Mouse (Mus musculus): Measurements from ENCODE around the gene Rdh9.

Gene Rdh9

GRCm38 (mm10) chr10:127776011-127776410, at the start of gene Rdh9:
TSS of gene Rdh9 (plus strand) at chr10:127776386.
- no peak for DNase-seq

- no peak for DNase-seq
Observed at GRCm38 (mm10) chr10:127728437-127728836, 47.7 kb upstream of the Rdh9 start.

- no peak for DNase-seq
Observed at GRCm38 (mm10) chr10:127730285-127730932, 45.8 kb upstream of the Rdh9 start.

GRCm38 (mm10) chr10:127730933-127731310, 45.3 kb upstream of the Rdh9 start:
- DNase-seq: no peak

- no peak for DNase-seq
Observed at GRCm38 (mm10) chr10:127731397-127731796, 44.8 kb upstream of the Rdh9 start.

- peak; percentile 33 for DNase-seq
Observed at GRCm38 (mm10) chr10:127734434-127734833, 41.8 kb upstream of the Rdh9 start.

GRCm38 (mm10) chr10:127736266-127736665, 39.9 kb upstream of the Rdh9 start:
- no peak for DNase-seq

DNA sequence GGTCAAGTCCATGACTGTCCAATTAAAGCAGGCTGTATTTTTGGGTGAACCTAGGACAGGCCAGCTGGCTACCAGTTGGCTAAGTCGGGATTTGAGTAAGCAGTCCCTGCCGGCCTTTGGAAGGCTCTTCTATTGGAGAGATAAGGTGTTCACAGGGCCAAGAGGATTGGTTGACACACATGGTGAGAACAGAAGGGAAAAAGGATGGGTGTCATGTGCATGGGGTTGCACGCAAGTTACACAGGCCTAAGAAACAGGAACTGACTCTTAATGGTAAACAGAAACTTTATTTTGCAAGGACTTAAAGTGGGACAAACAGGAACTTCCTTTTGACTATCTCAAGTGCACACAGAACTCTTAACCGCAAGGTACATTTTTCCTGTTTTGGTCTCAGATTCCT, 39.3 kb upstream of the Rdh9 start:
- no peak for DNase-seq

DNA sequence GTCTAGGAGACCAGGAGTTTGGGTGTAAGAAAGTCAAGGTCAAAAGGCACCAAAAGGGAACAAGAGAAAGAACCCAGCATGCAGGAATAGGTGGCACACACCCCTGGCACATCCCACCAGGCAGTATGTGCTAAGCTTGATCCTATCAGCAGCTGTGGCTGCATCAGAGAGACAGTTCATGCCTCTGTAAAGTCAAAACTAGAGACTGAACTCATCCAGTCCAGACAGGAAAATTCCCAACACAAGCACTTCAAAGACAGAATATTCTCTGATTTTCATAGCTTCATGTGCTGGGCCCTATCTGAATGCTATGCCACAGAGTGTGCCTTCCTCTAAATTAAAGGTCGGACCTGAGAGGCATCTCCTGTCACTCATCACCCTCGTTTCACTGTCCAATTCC, 38.6 kb upstream of the Rdh9 start:
- DNase-seq: no peak

- DNase-seq: peak; percentile 82
Observed at GRCm38 (mm10) chr10:127738151-127738882, 37.9 kb upstream of the Rdh9 start.

DNA sequence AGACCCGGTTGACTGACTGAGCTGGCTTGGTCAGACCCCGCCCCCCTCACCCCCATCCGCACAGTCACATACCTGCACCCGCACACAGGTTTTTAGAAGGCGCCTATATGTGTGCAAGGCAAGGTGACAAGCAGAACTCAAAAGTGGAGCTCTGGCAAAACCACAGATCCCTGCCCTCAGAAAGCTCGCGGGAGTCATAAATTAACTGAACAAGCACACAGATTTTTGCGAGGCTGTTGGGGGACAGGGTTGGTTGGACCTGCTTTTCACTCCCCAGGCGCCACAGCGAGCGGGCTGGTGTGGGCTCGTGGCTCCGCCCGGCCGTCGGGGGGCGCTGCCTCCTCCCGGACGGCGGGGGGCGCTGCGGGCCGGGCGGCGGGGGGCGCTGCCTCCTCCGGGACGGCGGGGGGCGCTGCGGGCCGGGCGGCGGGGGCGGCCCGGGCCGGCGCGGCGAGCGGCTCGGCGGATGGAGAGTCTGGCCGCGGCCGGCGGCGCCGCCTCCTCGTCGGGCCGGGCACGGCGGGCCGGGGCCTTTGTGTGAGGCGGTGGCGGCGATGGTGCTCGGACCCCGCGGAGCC, 37.0 kb upstream of the Rdh9 start, which contains the start of gene Zbtb39:
Zbtb39 (plus strand) TSS at position 456 of the 578 bp plus-strand sequence.
- DNase-seq: peak; percentile 81

GRCm38 (mm10) chr10:127739661-127740161, 36.5 kb upstream of the Rdh9 start:
- peak; percentile 49 for DNase-seq

- peak; percentile 80 for DNase-seq
Observed at GRCm38 (mm10) chr10:127744661-127745060, 31.5 kb upstream of the Rdh9 start.

DNA sequence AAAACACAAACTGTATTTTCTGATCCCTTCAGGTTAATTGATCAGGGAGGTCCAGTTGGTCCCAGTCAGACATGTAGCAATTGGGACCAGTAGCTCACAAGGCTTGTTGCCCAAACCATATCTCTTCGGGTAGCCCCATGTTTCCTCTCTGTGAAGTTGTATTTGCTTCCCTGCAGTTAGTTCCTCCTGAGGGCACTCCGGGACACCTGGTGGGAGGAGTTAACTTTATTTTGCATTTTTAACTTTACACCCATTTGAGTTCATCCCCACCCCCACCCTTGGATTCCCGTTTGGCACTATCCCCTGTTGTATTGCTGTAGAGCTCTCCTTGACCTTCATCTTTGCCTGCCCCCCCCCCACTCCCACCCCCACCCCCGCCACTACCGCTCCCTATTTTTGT, 30.3 kb upstream of the Rdh9 start:
- no peak for DNase-seq

GRCm38 (mm10) chr10:127747254-127747653, 28.9 kb upstream of the Rdh9 start:
- DNase-seq: peak; percentile 69

DNA sequence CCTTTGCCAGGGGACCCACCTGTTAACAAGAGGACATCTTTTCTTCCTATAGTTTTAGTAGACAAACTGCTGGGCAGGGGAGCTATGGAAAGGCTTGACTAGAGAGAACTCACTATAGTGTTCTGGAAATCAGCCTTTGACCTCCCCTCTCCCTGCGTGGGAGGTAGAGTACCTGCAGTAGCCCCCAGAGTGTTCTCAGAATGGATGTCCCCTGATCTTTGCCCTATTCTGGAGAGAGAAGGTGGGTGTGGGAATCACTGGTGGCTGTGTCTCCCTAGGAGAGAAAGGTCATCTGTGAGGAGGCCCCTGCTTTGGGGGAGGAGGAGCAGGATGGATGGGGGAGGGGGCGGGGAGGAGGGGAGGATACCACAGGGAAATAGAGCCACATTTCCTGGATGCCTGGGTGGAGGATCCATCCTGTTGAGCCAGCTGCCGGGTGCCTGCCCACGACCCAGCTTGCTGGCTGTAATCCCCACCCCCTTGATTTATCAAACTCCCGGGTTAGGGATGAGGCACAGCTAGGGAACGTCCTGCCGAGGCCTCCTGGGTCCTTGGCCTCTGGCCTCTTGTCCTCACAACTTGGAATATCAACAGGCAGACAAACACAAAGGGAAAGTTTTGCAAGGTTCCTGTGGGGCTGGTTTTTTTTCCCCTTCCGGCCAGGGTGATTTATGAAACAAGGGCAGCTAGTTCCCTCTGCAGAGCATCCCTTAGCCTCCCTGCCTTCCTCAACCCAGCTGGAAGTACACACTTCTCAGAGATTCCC, 27.2 kb upstream of the Rdh9 start:
- DNase-seq: peak; percentile 78

DNA sequence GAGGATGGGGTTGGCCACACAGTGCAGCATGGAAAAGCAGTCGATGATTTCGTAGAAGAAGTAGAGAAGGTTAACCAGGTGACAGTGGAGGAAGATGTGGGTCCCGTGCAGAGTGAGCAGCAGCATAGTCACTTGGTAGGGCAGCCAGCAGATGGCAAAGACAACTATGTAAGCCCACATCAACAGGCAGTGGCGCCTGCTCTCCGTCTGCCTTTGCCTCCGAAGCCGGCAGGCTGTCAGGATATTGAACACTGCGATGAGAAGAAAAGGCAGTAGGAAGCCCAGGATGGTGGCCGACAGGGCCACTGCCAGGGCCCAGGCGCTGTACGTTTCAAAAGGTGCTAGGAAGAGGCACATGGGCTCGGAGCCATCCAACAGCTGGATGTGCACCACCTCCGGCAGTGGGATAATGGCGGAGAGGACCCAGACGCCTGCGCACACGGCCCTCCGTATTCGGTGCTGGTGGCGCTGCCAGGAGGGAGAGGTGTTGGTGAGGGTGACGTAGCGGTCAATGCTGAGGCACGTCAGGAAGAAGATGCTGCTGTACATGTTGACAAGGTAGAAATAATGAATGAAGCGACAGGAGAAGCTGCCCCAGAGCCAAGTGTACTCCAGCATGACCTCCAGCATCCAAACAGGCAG, 25.9 kb upstream of the Rdh9 start:
- no peak for DNase-seq

DNA sequence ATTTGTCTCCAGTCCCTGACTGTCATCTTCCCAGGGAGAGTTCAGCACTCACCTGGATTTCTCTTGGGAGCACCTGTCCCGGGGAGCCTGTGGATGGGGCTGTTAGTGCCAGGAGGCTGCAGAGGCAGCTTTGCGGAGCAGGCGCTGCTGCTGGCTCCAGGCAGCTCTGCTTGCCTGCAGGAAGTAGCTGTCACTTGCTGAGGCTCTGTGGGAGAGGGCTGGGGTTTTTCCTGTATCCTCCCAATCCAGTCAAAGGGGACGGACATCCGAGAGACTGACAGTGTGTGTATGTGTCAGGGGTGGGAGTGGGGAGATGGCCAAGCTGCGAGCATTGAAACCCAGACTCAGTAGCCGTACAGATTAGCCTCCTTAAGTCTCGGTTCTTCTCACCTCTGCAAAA, 24.6 kb upstream of the Rdh9 start, which contains the start of gene Gpr182:
Gpr182 (minus strand) TSS at position 185 of the 400 bp plus-strand sequence.
- peak; percentile 54 for DNase-seq

DNA sequence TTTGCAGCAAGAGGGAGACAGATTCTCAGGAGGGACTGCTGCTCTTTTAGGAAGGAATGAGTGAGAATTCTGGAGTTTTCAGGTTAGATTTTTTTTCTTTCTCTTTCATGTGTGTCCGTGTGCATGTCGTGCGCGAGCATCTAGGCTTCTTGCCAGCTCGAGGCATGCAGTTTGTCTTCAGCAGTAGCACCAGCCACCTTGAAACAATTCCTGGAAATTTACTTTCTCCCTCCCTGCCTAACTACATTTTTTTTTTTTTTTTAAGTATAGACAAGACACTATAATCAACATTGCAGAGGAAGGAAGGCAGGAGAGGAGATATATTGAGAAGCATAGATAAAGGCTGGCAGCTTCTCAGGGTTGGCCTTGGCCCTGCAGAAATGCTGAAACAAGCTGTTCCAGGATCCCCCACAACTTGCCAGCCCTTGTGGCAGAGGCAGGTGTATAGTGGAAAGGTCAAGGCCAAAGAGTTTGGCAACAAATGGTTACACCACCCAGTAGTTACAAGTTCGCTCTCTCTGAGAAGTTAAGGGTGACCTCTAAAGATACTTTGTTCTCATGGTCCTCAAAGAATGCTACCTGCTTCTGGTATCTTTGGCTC, 21.5 kb upstream of the Rdh9 start:
- no peak for DNase-seq

DNA sequence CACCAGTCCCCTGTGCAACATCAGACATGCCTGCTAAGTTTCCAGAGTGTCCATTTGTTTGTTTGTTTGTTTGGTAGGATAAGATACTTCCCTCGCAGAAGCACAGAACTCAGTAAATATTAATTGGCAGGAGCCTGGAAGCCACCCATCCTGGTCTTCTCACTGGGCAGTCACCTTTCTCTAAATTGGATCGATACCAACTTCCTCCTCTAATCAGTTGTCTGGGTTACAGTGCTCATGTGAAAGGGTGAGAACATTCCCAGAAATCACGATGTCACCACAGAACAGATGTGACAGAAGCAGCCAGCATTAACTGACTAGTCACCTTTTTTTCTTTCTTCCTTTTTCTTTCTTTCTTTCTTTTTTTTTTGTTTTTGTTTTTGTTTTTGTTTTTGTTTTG, 20.9 kb upstream of the Rdh9 start:
- DNase-seq: no peak

- no peak for DNase-seq
Observed at GRCm38 (mm10) chr10:127755770-127756468, 20.3 kb upstream of the Rdh9 start.

Measured in kidney, adult 9 months (tissue).